Comparison of ENCODE assay signal across 12 mouse cellular contexts in genomic region chr2:148801491-148801921, GRCm38 (mm10). TPM values are rescaled to one million over a fixed set of nuclear protein-coding genes. Genes with fewer than 3 reads are reported as not detected.
DNase-seq lines count a peak whose midpoint lies in the region; ATAC-seq and TF ChIP-seq lines count a peak whose summit lies in the region.
"Had no signal": no experiment of that assay in that cellular context is flagged by ENCODE, and none has a peak within 500 bp of the region (broad histone marks: within the 10 kb centered on the region; RNA-seq: fewer than 3 reads in every experiment).

No protein-coding gene starts in this region.

- no peaks in the 10 kb centered on the region for H3K27me3 ChIP-seq in heart, embryonic 12.5 days (replicated peaks)
- H3K27me3 ChIP-seq: limb, embryonic 13.5 days; midbrain, embryonic 15.5 days had no signal

- H3K4me1 ChIP-seq in heart, embryonic 12.5 days (replicated peaks) = peaks cover 10% of the 10 kb centered on the region; the same call in 1 of the 2 replicates
- peaks cover 4% of the 10 kb centered on the region for H3K4me1 ChIP-seq in lung, adult 2 months (ENCODE audit: control insufficient read depth, insufficient read depth, low read length)
- H3K4me1 ChIP-seq: limb, embryonic 13.5 days; midbrain, embryonic 15.5 days had no signal

- H3K4me2 ChIP-seq in heart, embryonic 12.5 days = no peak overlapping the region
- H3K4me2 ChIP-seq: limb, embryonic 13.5 days; midbrain, embryonic 15.5 days had no signal

- peak; percentile 29; the same call in 1 of the 2 replicates for ATAC-seq in heart, embryonic 12.5 days (ENCODE audit: insufficient number of reproducible peaks, low FRiP score)
- ATAC-seq in megakaryocyte progenitor cell, adult 5-6 weeks (replicated peaks; ENCODE audit: poor library complexity) = peak; percentile 37; the same call in 1 of the 2 replicates
- ATAC-seq in megakaryocyte-erythroid progenitor cell, adult 5-6 weeks (replicated peaks; ENCODE audit: low FRiP score, low TSS enrichment, poor library complexity, severe bottlenecking) = no peak
- ATAC-seq: midbrain, embryonic 15.5 days had no signal

- no peak overlapping the region for H3K9ac ChIP-seq in heart, embryonic 12.5 days
- H3K9ac ChIP-seq: limb, embryonic 13.5 days; midbrain, embryonic 15.5 days had no signal

- WGBS in heart, embryonic 12.5 days = 44% methylated on average over 3 of the region's 3 CpGs
- 29% methylated on average over 3 of the region's 3 CpGs for WGBS in lung, adult 2 months

- no peak for TF ChIP-seq POLR2A in lung, adult 2 months (IDR thresholded peaks at IDR 0.05; ENCODE audit: borderline replicate concordance, extremely low read depth, low read depth, low read length)

- no peak for DNase-seq in heart, adult 8-10 months (ENCODE audit: low spot score)
- DNase-seq in lung, postnatal 36 days = peak; percentile 49
- no peak for DNase-seq in lung, adult 2 months
- peak; percentile 6 for DNase-seq in heart, postnatal 4 days
- no peak for DNase-seq in retina, embryonic 14.5 days (ENCODE audit: low spot score)
- DNase-seq: thymus, adult 18-20 months had no signal

- H3K27ac ChIP-seq in heart, embryonic 12.5 days (ENCODE audit: poor library complexity, severe bottlenecking) = no peak overlapping the region
- H3K27ac ChIP-seq: limb, embryonic 13.5 days; midbrain, embryonic 15.5 days had no signal

- H3K36me3 ChIP-seq in heart, embryonic 12.5 days = no peaks in the 10 kb centered on the region
- H3K36me3 ChIP-seq: limb, embryonic 13.5 days; midbrain, embryonic 15.5 days had no signal

- H3K9me3 ChIP-seq in heart, embryonic 12.5 days (replicated peaks) = no peaks in the 10 kb centered on the region
- H3K9me3 ChIP-seq: limb, embryonic 13.5 days; midbrain, embryonic 15.5 days had no signal

- no peak for TF ChIP-seq CTCF in lung, adult 2 months (IDR thresholded peaks at IDR 0.05; ENCODE audit: insufficient read depth, low read length)

- H3K4me3 ChIP-seq in heart, embryonic 12.5 days = no peak overlapping the region
- no peak overlapping the region for H3K4me3 ChIP-seq in lung, adult 2 months (replicated peaks; ENCODE audit: extremely low read depth, low read depth, low read length)
- H3K4me3 ChIP-seq: limb, embryonic 13.5 days; midbrain, embryonic 15.5 days had no signal

RNA-seq across cellular contexts. Expression of gene Cst8, which starts 2.9 kb away (rescaled TPM):
- not detected in 2 replicates for polyA plus RNA-seq in heart, embryonic 12.5 days (2016; fragmentation: Nextera tagmentation; extraction: Ambion mirVana)
- not detected for total RNA-seq in heart, adult 8-10 months (2022)
- 3.3 and 4.6 TPM in 2 replicates for polyA plus RNA-seq in lung, adult 2 months (2012; rRNA removed)
- total RNA-seq in heart, postnatal 4 days (2021) = not detected
- total RNA-seq in megakaryocyte progenitor cell, adult 5-6 weeks (2015) = not detected in 2 replicates
- not detected in 2 replicates for total RNA-seq in megakaryocyte progenitor cell, adult 5-6 weeks (2017)
- not detected in 2 replicates for total RNA-seq in megakaryocyte-erythroid progenitor cell, adult 5-6 weeks (2014; fragmentation: Nextera tagmentation)
- total RNA-seq in megakaryocyte-erythroid progenitor cell, adult 5-6 weeks (2017) = not detected in 2 replicates
- polyA plus RNA-seq: intestine, embryonic 14.5 days; limb, embryonic 13.5 days; midbrain, embryonic 15.5 days had no signal

RNA-seq across cellular contexts. Expression of gene Cst12, which starts 12.3 kb away (rescaled TPM):
- not detected in 2 replicates for polyA plus RNA-seq in heart, embryonic 12.5 days (2016; fragmentation: Nextera tagmentation; extraction: Ambion mirVana)
- 1 to 10 TPM in 1 of 4 experiments, under 1 TPM in 1, not detected in 2; 0.53 to 1.1 TPM for total RNA-seq in heart, adult 8-10 months (2022)
- not detected in 2 replicates for polyA plus RNA-seq in lung, adult 2 months (2012; rRNA removed)
- total RNA-seq in heart, postnatal 4 days (2021) = 1 to 10 TPM; 1.4 to 1.7 TPM
- not detected in 2 replicates for total RNA-seq in megakaryocyte progenitor cell, adult 5-6 weeks (2015)
- not detected in 2 replicates for total RNA-seq in megakaryocyte progenitor cell, adult 5-6 weeks (2017)
- total RNA-seq in megakaryocyte-erythroid progenitor cell, adult 5-6 weeks (2014; fragmentation: Nextera tagmentation) = not detected in 2 replicates
- not detected in 2 replicates for total RNA-seq in megakaryocyte-erythroid progenitor cell, adult 5-6 weeks (2017)
- polyA plus RNA-seq: limb, embryonic 13.5 days; midbrain, embryonic 15.5 days had no signal

RNA-seq across cellular contexts. Expression of gene Cst13, which starts 18.4 kb away (rescaled TPM):
- not detected in 2 replicates for polyA plus RNA-seq in heart, embryonic 12.5 days (2016; fragmentation: Nextera tagmentation; extraction: Ambion mirVana)
- total RNA-seq in heart, adult 8-10 months (2022) = not detected
- polyA plus RNA-seq in lung, adult 2 months (2012; rRNA removed) = not detected in 2 replicates
- not detected for total RNA-seq in heart, postnatal 4 days (2021)
- total RNA-seq in megakaryocyte progenitor cell, adult 5-6 weeks (2015) = not detected in 2 replicates
- total RNA-seq in megakaryocyte progenitor cell, adult 5-6 weeks (2017) = not detected in 2 replicates
- total RNA-seq in megakaryocyte-erythroid progenitor cell, adult 5-6 weeks (2014; fragmentation: Nextera tagmentation) = not detected in 2 replicates
- total RNA-seq in megakaryocyte-erythroid progenitor cell, adult 5-6 weeks (2017) = not detected in 2 replicates
- polyA plus RNA-seq: intestine, embryonic 14.5 days; limb, embryonic 13.5 days; midbrain, embryonic 15.5 days had no signal

RNA-seq across cellular contexts. Expression of gene 8030411F24Rik, which starts 19.7 kb away (rescaled TPM):
- not detected in 2 replicates for polyA plus RNA-seq in heart, embryonic 12.5 days (2016; fragmentation: Nextera tagmentation; extraction: Ambion mirVana)
- total RNA-seq in heart, adult 8-10 months (2022) = not detected
- not detected in 2 replicates for polyA plus RNA-seq in lung, adult 2 months (2012; rRNA removed)
- not detected for total RNA-seq in heart, postnatal 4 days (2021)
- total RNA-seq in megakaryocyte progenitor cell, adult 5-6 weeks (2015) = not detected in 2 replicates
- total RNA-seq in megakaryocyte progenitor cell, adult 5-6 weeks (2017) = not detected in 2 replicates
- total RNA-seq in megakaryocyte-erythroid progenitor cell, adult 5-6 weeks (2014; fragmentation: Nextera tagmentation) = not detected in 2 replicates
- total RNA-seq in megakaryocyte-erythroid progenitor cell, adult 5-6 weeks (2017) = not detected in 2 replicates
- polyA plus RNA-seq: intestine, embryonic 14.5 days; limb, embryonic 13.5 days; midbrain, embryonic 15.5 days had no signal

RNA-seq across cellular contexts. Expression of gene Cst11, which starts 30.2 kb away (rescaled TPM):
- not detected in 2 replicates for polyA plus RNA-seq in heart, embryonic 12.5 days (2016; fragmentation: Nextera tagmentation; extraction: Ambion mirVana)
- total RNA-seq in heart, adult 8-10 months (2022) = not detected
- polyA plus RNA-seq in lung, adult 2 months (2012; rRNA removed) = not detected in 2 replicates
- total RNA-seq in heart, postnatal 4 days (2021) = not detected
- total RNA-seq in megakaryocyte progenitor cell, adult 5-6 weeks (2015) = not detected in 2 replicates
- total RNA-seq in megakaryocyte progenitor cell, adult 5-6 weeks (2017) = not detected in 2 replicates
- total RNA-seq in megakaryocyte-erythroid progenitor cell, adult 5-6 weeks (2014; fragmentation: Nextera tagmentation) = not detected in 2 replicates
- total RNA-seq in megakaryocyte-erythroid progenitor cell, adult 5-6 weeks (2017) = not detected in 2 replicates
- polyA plus RNA-seq: intestine, embryonic 14.5 days; limb, embryonic 13.5 days; midbrain, embryonic 15.5 days had no signal

Comparison
In these comparisons a context has a peak if more than half of its experiments do, and no peak if none do; other contexts are left out.
1. DNase-seq: peak in lung, postnatal 36 days (single experiment) and heart, postnatal 4 days (single experiment); none in heart, adult 8-10 months (single experiment), lung, adult 2 months (single experiment) and retina, embryonic 14.5 days (single experiment).